Mouse (Mus musculus) small intestine, adult 2 months (tissue): ENCODE measurements around the gene Arid2. TPM values are rescaled to one million over a fixed set of nuclear protein-coding genes. Genes with fewer than 3 reads are reported as not detected.

Experiments used
- H3K27ac ChIP-seq: fragments of 200-500 bp; 2 replicates; pipeline ENCODE4 v1.5.1; 2012; ENCODE audit warnings: low read depth, low read length, control low read depth, inconsistent platforms; ENCODE audit not compliant: insufficient read depth
- H3K27me3 ChIP-seq: fragments of 200-500 bp; 2 replicates; pipeline ENCODE4 v1.6.1; 2012; ENCODE audit warnings: mild to moderate bottlenecking, moderate library complexity, low read length, inconsistent platforms; ENCODE audit not compliant: control insufficient read depth, insufficient read depth
- H3K36me3 ChIP-seq: fragments of 200-500 bp; 2 replicates; pipeline ENCODE4 v1.6.1; 2012; ENCODE audit warnings: mild to moderate bottlenecking, low read length, control low read depth, inconsistent platforms; ENCODE audit not compliant: control insufficient read depth, insufficient read depth
- H3K4me1 ChIP-seq: fragments of 200-500 bp; 2 replicates; pipeline ENCODE4 v1.6.1; 2012; ENCODE audit warnings: low read length, inconsistent platforms, mixed read lengths; ENCODE audit not compliant: control insufficient read depth, insufficient read depth, insufficient read length
- H3K4me3 ChIP-seq: fragments of 200-500 bp; 2 replicates; pipeline ENCODE4 v1.5.1; 2012; ENCODE audit warnings: low read depth, mild to moderate bottlenecking, control low read depth, inconsistent platforms, low read length, moderate library complexity
- CTCF ChIP-seq: fragments of 200-500 bp; IDR thresholded peaks from 2 replicates; pipeline ENCODE4 v1.5.1; 2012; ENCODE audit warnings: low read depth, mild to moderate bottlenecking, control low read depth, inconsistent platforms, low read length, moderate library complexity, mixed read lengths; ENCODE audit not compliant: insufficient replicate concordance, insufficient read length; ENCODE audit errors: extremely low read depth
- POLR2A ChIP-seq: fragments of 200-500 bp; IDR thresholded peaks from 2 replicates; pipeline ENCODE4 v1.6.1; 2012; ENCODE audit warnings: low read depth, mild to moderate bottlenecking, control low read depth, inconsistent platforms, low read length, moderate library complexity
- WGBS: fragments of 180-500 bp; shearing (Covaris S2); methylation state at CpG from one replicate; pipeline ENCODE4 v1.1.7; 2018; 5-methylcytosine and 5-hydroxymethylcytosine counted together
- polyA plus RNA-seq: library from polyadenylated mRNA; depleted of rRNA; stranded (reverse); fragments of >200 nt; gene quantifications from 2 replicates; pipeline ENCODE4 v1.2.3, GENCODE M21; 2012

Gene Arid2
- polyA plus RNA-seq, 1 experiment, result 12.3 TPM

GRCm38 (mm10) chr15:96382223-96382622 is 94.9 kb downstream of the Arid2 start:
- H3K4me1 ChIP-seq, result no peaks in the 10 kb centered on the region
- 84% methylated on average over 11 of the region's 11 CpGs for WGBS
- H3K4me3 ChIP-seq, result no peak overlapping the region
- peaks cover 28% of the 10 kb centered on the region for H3K36me3 ChIP-seq
- H3K27me3 ChIP-seq, result no peaks in the 10 kb centered on the region
- H3K27ac ChIP-seq, result no peak overlapping the region
- no peak for TF ChIP-seq POLR2A
- TF ChIP-seq CTCF, result no peak

GRCm38 (mm10) chr15:96388565-96388964 is 101.2 kb downstream of the Arid2 start:
- TF ChIP-seq CTCF (no peak), POLR2A (no peak)
- no peak overlapping the region for H3K4me3 ChIP-seq
- peaks cover 32% of the 10 kb centered on the region for H3K36me3 ChIP-seq
- H3K27ac ChIP-seq, result no peak overlapping the region
- 93% methylated on average over 1 of the region's 1 CpGs for WGBS
- no peaks in the 10 kb centered on the region for H3K27me3 ChIP-seq
- no peaks in the 10 kb centered on the region for H3K4me1 ChIP-seq

DNA sequence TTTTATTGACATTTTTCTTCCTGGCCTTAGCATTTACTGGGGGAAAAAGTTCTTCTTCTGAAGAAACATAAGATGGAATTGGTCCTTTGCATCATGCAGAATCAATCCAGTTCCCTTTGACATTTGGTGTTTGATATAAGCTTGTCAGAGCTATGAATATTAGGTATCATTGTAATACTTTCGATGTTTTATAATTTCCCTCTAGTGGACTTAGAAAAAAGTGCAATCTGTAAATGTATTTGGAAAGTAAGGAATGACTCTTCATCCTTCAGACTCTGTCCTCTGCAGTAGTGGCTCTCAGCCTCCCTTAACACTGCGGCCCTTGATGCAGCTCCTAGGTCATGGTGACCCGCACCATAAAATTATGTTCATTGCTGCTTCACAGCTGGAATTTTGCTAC is 105.6 kb downstream of the Arid2 start:
- Histone ChIP-seq H3K27ac (no peak overlapping the region), H3K36me3 (peaks cover 46% of the 10 kb centered on the region), H3K4me3 (no peak overlapping the region), H3K27me3 (no peaks in the 10 kb centered on the region), H3K4me1 (no peaks in the 10 kb centered on the region)
- TF ChIP-seq POLR2A (no peak), CTCF (no peak)
- WGBS, result 89% methylated on average over 3 of the region's 3 CpGs

DNA sequence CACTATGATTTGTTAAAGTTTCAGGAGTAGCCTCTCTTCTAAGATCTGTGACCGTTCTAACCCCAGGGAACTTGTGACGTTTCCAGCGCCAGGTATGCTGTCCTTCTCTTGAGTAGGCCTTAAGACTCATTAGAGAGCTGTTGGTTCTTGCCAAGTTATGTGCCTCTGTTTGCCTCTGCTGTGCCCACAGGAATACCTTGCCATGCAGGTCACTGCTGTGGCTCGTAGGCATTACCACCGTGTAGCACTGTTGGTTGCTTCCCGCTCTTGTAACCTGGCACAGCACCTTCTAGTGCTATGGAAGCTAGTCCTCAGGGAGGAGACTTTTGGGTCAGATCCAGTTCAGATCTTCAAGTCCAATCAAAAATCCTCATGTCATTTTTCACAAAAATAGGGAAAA is 107.8 kb downstream of the Arid2 start:
- no peaks in the 10 kb centered on the region for H3K4me1 ChIP-seq
- no peak for TF ChIP-seq CTCF
- TF ChIP-seq POLR2A, result no peak
- H3K27me3 ChIP-seq, result no peaks in the 10 kb centered on the region
- no peak overlapping the region for H3K4me3 ChIP-seq
- WGBS, result 96% methylated on average over 6 of the region's 6 CpGs
- peaks cover 47% of the 10 kb centered on the region for H3K36me3 ChIP-seq
- H3K27ac ChIP-seq, result no peak overlapping the region

DNA sequence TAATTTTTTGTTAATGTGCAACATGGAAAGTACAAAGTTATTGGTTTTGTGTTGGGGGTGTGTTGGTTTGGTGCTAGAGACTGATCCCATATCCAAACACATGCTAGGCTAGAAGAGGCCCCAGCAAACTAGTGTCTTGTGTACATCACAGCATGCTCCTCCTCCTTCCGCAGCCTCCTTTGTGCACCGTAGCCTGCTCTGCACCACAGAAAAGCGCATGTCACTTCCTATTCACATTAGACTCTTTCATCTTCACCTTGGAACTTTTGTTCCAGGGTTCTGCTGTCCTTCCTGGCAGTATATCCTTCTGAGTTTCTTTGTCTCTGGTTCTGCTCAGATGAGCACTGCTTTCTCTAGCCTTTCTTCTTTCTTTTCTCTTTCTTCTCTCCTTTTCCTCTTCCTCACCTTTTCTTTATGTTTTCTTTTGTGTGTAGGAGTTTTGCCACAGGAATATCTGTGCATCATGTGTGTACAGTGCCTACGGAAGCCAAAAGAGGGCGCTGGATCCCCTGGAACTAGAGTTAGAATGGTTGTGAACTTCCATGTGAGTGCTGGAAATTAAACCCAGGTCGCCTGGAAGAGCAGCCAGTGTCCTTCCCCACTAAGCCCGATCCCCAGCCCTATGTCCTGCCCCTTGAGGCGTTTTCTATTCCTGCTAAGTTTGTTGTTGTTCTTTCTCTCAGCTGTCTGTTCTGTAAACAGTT is 109.5 kb downstream of the Arid2 start:
- no peaks in the 10 kb centered on the region for H3K27me3 ChIP-seq
- TF ChIP-seq POLR2A, result no peak
- TF ChIP-seq CTCF, result no peak
- H3K4me3 ChIP-seq, result no peak overlapping the region
- H3K27ac ChIP-seq, result no peak overlapping the region
- H3K4me1 ChIP-seq, result no peaks in the 10 kb centered on the region
- 89% methylated on average over 8 of the region's 8 CpGs for WGBS
- peaks cover 40% of the 10 kb centered on the region for H3K36me3 ChIP-seq

GRCm38 (mm10) chr15:96398333-96398732 is 111.0 kb downstream of the Arid2 start:
- Histone ChIP-seq H3K4me3 (no peak overlapping the region), H3K27ac (no peak overlapping the region), H3K27me3 (no peaks in the 10 kb centered on the region), H3K4me1 (no peaks in the 10 kb centered on the region), H3K36me3 (peaks cover 38% of the 10 kb centered on the region)
- 91% methylated on average over 10 of the region's 10 CpGs for WGBS
- TF ChIP-seq CTCF (no peak), POLR2A (no peak)

DNA sequence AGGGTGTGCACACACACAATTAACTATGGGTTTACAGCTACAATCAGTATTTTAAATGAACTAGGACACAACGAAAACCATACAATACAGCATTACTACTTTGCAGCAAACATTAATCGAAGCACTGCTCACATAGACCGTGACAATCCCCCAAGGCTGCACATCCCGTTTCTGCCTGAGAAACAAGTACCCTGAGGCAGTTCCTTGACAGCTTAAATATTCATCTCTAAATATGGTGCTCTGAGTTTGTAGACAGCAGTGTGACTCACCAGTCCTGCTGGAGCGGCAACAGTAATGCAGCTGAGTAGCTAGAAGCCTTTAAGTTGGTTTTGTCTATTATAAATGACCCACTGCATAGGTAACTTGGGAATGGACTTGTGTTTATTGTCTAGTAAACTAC is 118.2 kb downstream of the Arid2 start:
- no peaks in the 10 kb centered on the region for H3K27me3 ChIP-seq
- H3K36me3 ChIP-seq, result peaks cover 26% of the 10 kb centered on the region
- no peak for TF ChIP-seq POLR2A
- no peak for TF ChIP-seq CTCF
- no peak overlapping the region for H3K4me3 ChIP-seq
- no peak overlapping the region for H3K27ac ChIP-seq
- WGBS, result 84% methylated on average over 5 of the region's 5 CpGs
- peaks cover 2% of the 10 kb centered on the region for H3K4me1 ChIP-seq
